Mouse (Mus musculus) hindbrain, postnatal 0 days (tissue): ENCODE measurements around the gene Lonrf2. TPM values are rescaled to one million over a fixed set of nuclear protein-coding genes. Genes with fewer than 3 reads are reported as not detected.

Source experiments
- ATAC-seq: fragments of 200-750 bp; cut with Nextera tagmentation; 2 replicates; pipeline ENCODE4 v1.8.0; 2017; ENCODE audit warnings: mild to moderate bottlenecking, moderate TSS enrichment, moderate library complexity
- DNase-seq: peaks from one replicate; pipeline ENCODE4 v3.0.0-alpha.2; 2015; ENCODE audit warnings: low spot score
- H3K27ac ChIP-seq: fragments of 300-500 bp; sonication (generic); 2 replicates; pipeline ENCODE4 v1.5.1; 2014; ENCODE audit warnings: mild to moderate bottlenecking
- H3K27me3 ChIP-seq: fragments of 300-500 bp; sonication (generic); 2 replicates; pipeline ENCODE4 v1.6.1; 2014; ENCODE audit warnings: low read length, mixed read lengths; ENCODE audit not compliant: insufficient read depth
- H3K36me3 ChIP-seq: fragments of 300-500 bp; sonication (generic); 2 replicates; pipeline ENCODE4 v1.6.1; 2014; ENCODE audit warnings: low read length, mixed read lengths; ENCODE audit not compliant: insufficient read depth
- H3K4me1 ChIP-seq: fragments of 300-500 bp; sonication (generic); 2 replicates; pipeline ENCODE4 v1.6.1; 2014; ENCODE audit warnings: antibody characterized with exemption, low read length, mixed read lengths; ENCODE audit not compliant: insufficient read depth
- H3K4me2 ChIP-seq: fragments of 300-500 bp; sonication (generic); 2 replicates; pipeline ENCODE4 v1.6.1; 2014; ENCODE audit warnings: low read depth, mild to moderate bottlenecking, low read length, moderate library complexity, mixed read lengths
- H3K4me3 ChIP-seq: fragments of 300-500 bp; sonication (generic); 2 replicates; pipeline ENCODE4 v1.5.1; 2014; ENCODE audit warnings: low read length
- H3K9ac ChIP-seq: fragments of 300-500 bp; sonication (generic); replicated peaks from 2 replicates; pipeline ENCODE4 v1.6.1; 2014; ENCODE audit warnings: mild to moderate bottlenecking, low read length, moderate library complexity, mixed read lengths
- H3K9me3 ChIP-seq: fragments of 300-500 bp; sonication (generic); 2 replicates; pipeline ENCODE4 v1.6.1; 2016; ENCODE audit warnings: low read length, mixed read lengths
- CTCF ChIP-seq: IDR thresholded peaks from 2 replicates; pipeline ENCODE4 v1.5.1; 2016; ENCODE audit warnings: antibody characterized with exemption, control low read depth, low read depth
- WGBS: fragments of 180-500 bp; shearing (Covaris S2); extraction: QIAGEN DNeasy Blood & Tissue Kit; methylation state at CpG from one replicate; pipeline ENCODE4 v1.1.7; 2014; 5-methylcytosine and 5-hydroxymethylcytosine counted together
- polyA plus RNA-seq: library from polyadenylated mRNA; unstranded; fragments of >200 nt; fragmentation: Nextera tagmentation; extraction: Ambion mirVana; gene quantifications from 2 replicates; pipeline ENCODE4 v1.2.1, GENCODE M21; 2015
- total RNA-seq: library from RNA; depleted of rRNA; stranded (reverse); fragments of >200 nt; gene quantifications from 2 replicates; pipeline ENCODE4 v1.2.3, GENCODE M21; 2014

Gene Lonrf2
- total and polyA plus RNA-seq, 2 experiments from 2014 or later = 21.9 to 116 TPM

- H3K4me3 ChIP-seq = no peak overlapping the region
- no peak for ATAC-seq
- TF ChIP-seq CTCF = no peak
- DNase-seq = no peak
- no peak overlapping the region for H3K27ac ChIP-seq
- H3K27me3 ChIP-seq = no peaks in the 10 kb centered on the region
- no peak overlapping the region for H3K4me2 ChIP-seq
- peaks cover 6% of the 10 kb centered on the region; the same call in 1 of the 2 replicates for H3K36me3 ChIP-seq
- no peak overlapping the region for H3K9ac ChIP-seq
- no peaks in the 10 kb centered on the region; the same call in 1 of the 2 replicates for H3K4me1 ChIP-seq
- H3K9me3 ChIP-seq = no peaks in the 10 kb centered on the region
Measured at GRCm38 (mm10) chr1:38819691-38820090, 16.8 kb downstream of the Lonrf2 start.

DNA sequence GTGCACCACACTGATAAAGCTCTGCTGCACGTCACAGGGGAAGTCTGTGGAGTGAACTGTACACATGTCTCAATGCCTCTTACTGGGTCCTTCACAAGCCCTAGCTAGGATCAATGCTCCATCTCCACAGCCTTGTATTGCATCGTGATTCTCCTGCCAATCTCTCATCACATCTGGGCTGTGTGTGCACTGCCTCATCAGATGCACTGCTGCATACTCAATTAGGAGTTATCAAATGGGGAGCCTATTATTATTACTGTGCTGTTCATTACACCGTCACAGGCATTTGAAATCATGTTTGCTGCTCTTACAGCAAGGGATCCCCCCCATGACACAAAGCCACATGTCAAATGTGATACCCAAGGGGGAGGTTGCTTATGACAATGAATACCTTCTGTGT is 18.8 kb downstream of the Lonrf2 start:
- no peak for DNase-seq
- Histone ChIP-seq H3K9me3 (no peaks in the 10 kb centered on the region), H3K27ac (no peak overlapping the region), H3K36me3 (peaks cover 6% of the 10 kb centered on the region; the same call in 1 of the 2 replicates), H3K4me2 (no peak overlapping the region), H3K27me3 (no peaks in the 10 kb centered on the region), H3K4me1 (no peaks in the 10 kb centered on the region; the same call in 1 of the 2 replicates), H3K9ac (no peak overlapping the region), H3K4me3 (no peak overlapping the region)
- no peak for TF ChIP-seq CTCF
- 55% methylated on average over 3 of the region's 3 CpGs for WGBS
- ATAC-seq = no peak

DNA sequence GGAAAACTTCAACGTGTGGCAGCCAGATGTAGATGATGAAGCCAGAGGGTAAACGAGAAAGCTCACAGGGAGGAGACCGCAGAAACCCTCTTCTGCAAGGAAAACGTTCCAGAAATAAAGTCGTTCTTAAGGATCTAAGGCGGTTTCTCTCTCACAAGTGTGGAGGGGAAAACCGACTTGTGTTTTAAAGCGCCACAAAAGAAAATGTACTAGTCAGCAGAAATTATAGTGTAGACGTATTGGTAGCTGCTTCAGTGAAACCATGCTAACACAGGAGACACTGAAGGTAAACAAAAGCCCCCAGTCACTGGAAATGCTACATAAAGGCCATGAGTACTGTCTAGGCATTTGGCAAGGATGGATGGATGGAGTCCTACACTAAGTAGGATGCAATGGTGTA is 19.2 kb downstream of the Lonrf2 start:
- H3K4me1 ChIP-seq = no peaks in the 10 kb centered on the region; the same call in 1 of the 2 replicates
- no peak overlapping the region for H3K4me2 ChIP-seq
- ATAC-seq (no peak), DNase-seq (no peak)
- H3K9ac ChIP-seq = no peak overlapping the region
- 75% methylated on average over 9 of the region's 9 CpGs for WGBS
- H3K27me3 ChIP-seq = no peaks in the 10 kb centered on the region
- no peak overlapping the region for H3K27ac ChIP-seq
- TF ChIP-seq CTCF = no peak
- H3K36me3 ChIP-seq = peaks cover 8% of the 10 kb centered on the region; the same call in 1 of the 2 replicates
- no peak overlapping the region for H3K4me3 ChIP-seq
- H3K9me3 ChIP-seq = no peaks in the 10 kb centered on the region

DNA sequence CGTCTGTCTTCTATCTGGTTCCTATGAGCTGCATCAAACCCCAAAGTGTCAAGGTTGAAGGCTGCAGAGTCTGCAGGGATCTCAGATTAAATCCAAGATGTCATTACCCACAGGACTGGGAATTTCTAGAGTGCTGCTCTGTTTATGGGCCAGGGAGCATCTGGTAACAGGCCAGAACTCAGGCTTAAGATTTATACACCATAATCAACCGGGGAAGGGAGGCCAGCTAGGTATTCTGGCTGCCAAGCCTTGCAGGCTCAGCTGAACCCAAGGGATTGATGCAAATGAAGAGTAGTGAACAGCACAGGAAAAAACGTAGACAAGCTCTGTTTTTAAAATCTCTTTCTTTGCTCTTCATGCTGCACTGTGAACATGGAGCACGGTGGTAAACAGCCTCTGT is 20.2 kb downstream of the Lonrf2 start:
- TF ChIP-seq CTCF = no peak
- no peak overlapping the region for H3K4me3 ChIP-seq
- H3K27me3 ChIP-seq = no peaks in the 10 kb centered on the region
- peaks cover 17% of the 10 kb centered on the region; the same call in 1 of the 2 replicates for H3K36me3 ChIP-seq
- H3K9me3 ChIP-seq = no peaks in the 10 kb centered on the region
- ATAC-seq = peak; percentile 35; the same call in 1 of the 2 replicates
- no peaks in the 10 kb centered on the region; the same call in 1 of the 2 replicates for H3K4me1 ChIP-seq
- H3K9ac ChIP-seq = no peak overlapping the region
- no peak overlapping the region for H3K27ac ChIP-seq
- no peak overlapping the region for H3K4me2 ChIP-seq
- peak; percentile 54 for DNase-seq
- WGBS = 37% methylated on average over 4 of the region's 4 CpGs

GRCm38 (mm10) chr1:38807121-38807520 is 29.4 kb downstream of the Lonrf2 start:
- ATAC-seq = no peak
- 93% methylated on average over 4 of the region's 4 CpGs for WGBS
- no peak for TF ChIP-seq CTCF
- no peaks in the 10 kb centered on the region for H3K4me1 ChIP-seq
- H3K9ac ChIP-seq = no peak overlapping the region
- no peaks in the 10 kb centered on the region for H3K9me3 ChIP-seq
- no peak overlapping the region for H3K27ac ChIP-seq
- DNase-seq = no peak
- H3K36me3 ChIP-seq = peaks cover 45% of the 10 kb centered on the region; the same call in 1 of the 2 replicates
- no peak overlapping the region for H3K4me2 ChIP-seq
- H3K27me3 ChIP-seq = no peaks in the 10 kb centered on the region
- H3K4me3 ChIP-seq = no peak overlapping the region

- no peaks in the 10 kb centered on the region for H3K27me3 ChIP-seq
- ATAC-seq = no peak
- no peak overlapping the region for H3K9ac ChIP-seq
- H3K4me3 ChIP-seq = no peak overlapping the region
- peaks cover 43% of the 10 kb centered on the region for H3K36me3 ChIP-seq
- H3K9me3 ChIP-seq = no peaks in the 10 kb centered on the region
- no peak overlapping the region for H3K4me2 ChIP-seq
- 81% methylated on average over 7 of the region's 7 CpGs for WGBS
- H3K27ac ChIP-seq = no peak overlapping the region
- no peak for DNase-seq
- TF ChIP-seq CTCF = no peak
- no peaks in the 10 kb centered on the region for H3K4me1 ChIP-seq
Measured at GRCm38 (mm10) chr1:38800402-38800801, 36.1 kb downstream of the Lonrf2 start.

DNA sequence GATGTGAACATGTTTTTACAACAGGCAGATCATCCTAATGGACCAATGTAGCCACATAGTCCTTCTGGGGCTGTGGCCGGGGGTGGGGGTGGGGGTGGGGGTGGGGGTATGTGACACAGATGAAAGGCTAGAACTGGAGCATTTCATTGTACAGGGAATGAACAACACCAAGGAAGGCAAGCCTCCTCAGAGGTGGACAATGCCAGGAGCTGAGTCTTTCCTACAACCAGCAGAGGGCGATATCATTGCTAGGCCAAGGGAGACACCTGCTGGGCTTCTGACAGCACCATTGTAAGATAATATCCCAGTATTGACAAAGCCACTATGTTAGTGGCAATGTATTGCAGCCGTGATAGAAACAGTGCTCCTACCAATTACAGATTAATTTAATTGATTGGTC is 37.2 kb downstream of the Lonrf2 start:
- Histone ChIP-seq H3K27ac (no peak overlapping the region), H3K4me1 (no peaks in the 10 kb centered on the region), H3K4me3 (no peak overlapping the region), H3K4me2 (no peak overlapping the region), H3K9me3 (no peaks in the 10 kb centered on the region), H3K27me3 (no peaks in the 10 kb centered on the region), H3K9ac (no peak overlapping the region), H3K36me3 (peaks cover 33% of the 10 kb centered on the region)
- peak; percentile 51 for ATAC-seq
- 33% methylated on average over 3 of the region's 3 CpGs for WGBS
- peak; percentile 83 for DNase-seq
- peak; percentile 87 for TF ChIP-seq CTCF
